Mouse (Mus musculus) heart, adult 18-20 months (tissue): ENCODE data around the gene Zfp36. TPM values are rescaled to one million over a fixed set of nuclear protein-coding genes. Genes with fewer than 3 reads are reported as not detected.

Source experiments
- DNase-seq, 2 experiments: peaks; one replicate each; pipeline ENCODE4 v3.0.0; 2021 to 2022; ENCODE audit warnings: mixed read lengths in 1 of 2
- total RNA-seq, 2 experiments: library from RNA; stranded (reverse); gene quantifications; 2 replicates each; pipeline ENCODE4 v1.2.3; 2021

The Zfp36 gene
- total RNA-seq, 2 experiments from 2014 or later = 18.4 to 27.3 TPM

GRCm38 (mm10) chr7:28370051-28370450 lies 10.0 kb downstream of the Zfp36 start:
- no peak for DNase-seq

- no peak for DNase-seq
Observed at GRCm38 (mm10) chr7:28368276-28368920, 11.7 kb downstream of the Zfp36 start.

- no peak for DNase-seq
Observed at GRCm38 (mm10) chr7:28367663-28368275, 12.3 kb downstream of the Zfp36 start.

GRCm38 (mm10) chr7:28362441-28363060 lies 17.5 kb downstream of the Zfp36 start:
- no peak for DNase-seq

- no peak for DNase-seq
Observed at GRCm38 (mm10) chr7:28361647-28362341, 18.3 kb downstream of the Zfp36 start.

GRCm38 (mm10) chr7:28360291-28360690 lies 19.8 kb downstream of the Zfp36 start:
- no peak for DNase-seq

- no peak for DNase-seq
Observed at GRCm38 (mm10) chr7:28359854-28360253, 20.2 kb downstream of the Zfp36 start.

GRCm38 (mm10) chr7:28358431-28358830 lies 21.6 kb downstream of the Zfp36 start:
- no peak for DNase-seq

- DNase-seq = no peak
Observed at GRCm38 (mm10) chr7:28357984-28358383, 22.1 kb downstream of the Zfp36 start.

- peak; percentile 66 to 83 for DNase-seq
Observed at GRCm38 (mm10) chr7:28356981-28357380, 23.1 kb downstream of the Zfp36 start.

- DNase-seq = no peak
Observed at GRCm38 (mm10) chr7:28355221-28355620, 24.8 kb downstream of the Zfp36 start.

- DNase-seq = no peak
Observed at GRCm38 (mm10) chr7:28354596-28354995, 25.5 kb downstream of the Zfp36 start.

GRCm38 (mm10) chr7:28354113-28354581 lies 25.9 kb downstream of the Zfp36 start:
- DNase-seq = no peak

GRCm38 (mm10) chr7:28353267-28353666 lies 26.8 kb downstream of the Zfp36 start:
- DNase-seq = no peak

- DNase-seq = no peak
Observed at GRCm38 (mm10) chr7:28351676-28352191, 28.3 kb downstream of the Zfp36 start.

- DNase-seq = peak; percentile 98 to 99
Observed at GRCm38 (mm10) chr7:28350155-28350883, 29.7 kb downstream of the Zfp36 start, which contains the start of gene Rps16. Gene Rps16, plus strand, starts transcription at chr7:28350652.

- no peak for DNase-seq
Observed at GRCm38 (mm10) chr7:28348601-28349000, 31.5 kb downstream of the Zfp36 start.

- DNase-seq = no peak
Observed at GRCm38 (mm10) chr7:28347746-28348145, 32.3 kb downstream of the Zfp36 start.

- DNase-seq = peak in 1 of 2 experiments; percentile 83
Observed at GRCm38 (mm10) chr7:28344637-28345036, 35.4 kb downstream of the Zfp36 start.

- DNase-seq = no peak
Observed at GRCm38 (mm10) chr7:28341381-28341780, 38.7 kb downstream of the Zfp36 start.

- peak; percentile 77 to 79 for DNase-seq
Observed at GRCm38 (mm10) chr7:28339213-28339917, 40.7 kb downstream of the Zfp36 start.
